Mouse (Mus musculus) forebrain, embryonic 14.5 days (tissue): ENCODE data around the gene Cacna1i. TPM values are rescaled to one million over a fixed set of nuclear protein-coding genes. Genes with fewer than 3 reads are reported as not detected.

ENCODE experiments used
- ATAC-seq: fragments of 200-750 bp; cut with Nextera tagmentation; 2 replicates; pipeline ENCODE4 v1.8.0; 2017; ENCODE audit warnings: mild to moderate bottlenecking, moderate library complexity
- DNase-seq: peaks from one replicate; pipeline ENCODE4 v3.0.0-alpha.2; 2015; ENCODE audit warnings: low spot score
- H3K27ac ChIP-seq: fragments of 300-500 bp; sonication (generic); 2 replicates; pipeline ENCODE4 v1.5.1; 2014; ENCODE audit warnings: low read depth, mild to moderate bottlenecking, control low read depth, low read length, moderate library complexity
- H3K27me3 ChIP-seq: fragments of 300-500 bp; sonication (generic); replicated peaks from 2 replicates; pipeline ENCODE4 v1.6.1; 2014; ENCODE audit warnings: low read length, control low read depth, mixed read lengths; ENCODE audit not compliant: control insufficient read depth, insufficient read depth
- H3K36me3 ChIP-seq: fragments of 300-500 bp; sonication (generic); 2 replicates; pipeline ENCODE4 v1.6.1; 2014; ENCODE audit warnings: low read length, control low read depth; ENCODE audit not compliant: control insufficient read depth, insufficient read depth
- H3K4me1 ChIP-seq: fragments of 300-500 bp; sonication (generic); 2 replicates; pipeline ENCODE4 v1.6.1; 2014; ENCODE audit warnings: antibody characterized with exemption, low read length, control low read depth; ENCODE audit not compliant: control insufficient read depth, insufficient read depth
- H3K4me2 ChIP-seq: fragments of 300-500 bp; sonication (generic); 2 replicates; pipeline ENCODE4 v1.6.1; 2014; ENCODE audit warnings: mild to moderate bottlenecking, control low read depth, low read length
- H3K4me3 ChIP-seq: fragments of 300-500 bp; sonication (generic); 2 replicates; pipeline ENCODE4 v1.5.1; 2014; ENCODE audit warnings: low read depth, low read length, control low read depth
- H3K9ac ChIP-seq: fragments of 300-500 bp; sonication (generic); 2 replicates; pipeline ENCODE4 v1.6.1; 2014; ENCODE audit warnings: mild to moderate bottlenecking, low read length, control low read depth, moderate library complexity
- H3K9me3 ChIP-seq: fragments of 300-500 bp; sonication (generic); replicated peaks from 2 replicates; pipeline ENCODE4 v1.6.1; 2016; ENCODE audit warnings: low read length, control low read depth, mixed read lengths; ENCODE audit not compliant: control insufficient read depth
- WGBS: fragments of 180-500 bp; shearing (Covaris S2); extraction: QIAGEN DNeasy Blood & Tissue Kit; methylation state at CpG from one replicate; pipeline ENCODE4 v1.1.7; 2014; 5-methylcytosine and 5-hydroxymethylcytosine counted together
- polyA plus RNA-seq: library from polyadenylated mRNA; unstranded; fragments of >200 nt; fragmentation: Nextera tagmentation; extraction: Ambion mirVana; gene quantifications from 2 replicates; pipeline ENCODE4 v1.2.1, GENCODE M21; 2014

Gene Cacna1i
- polyA plus RNA-seq, 1 experiment from 2014 or later: 0.46 TPM

DNA sequence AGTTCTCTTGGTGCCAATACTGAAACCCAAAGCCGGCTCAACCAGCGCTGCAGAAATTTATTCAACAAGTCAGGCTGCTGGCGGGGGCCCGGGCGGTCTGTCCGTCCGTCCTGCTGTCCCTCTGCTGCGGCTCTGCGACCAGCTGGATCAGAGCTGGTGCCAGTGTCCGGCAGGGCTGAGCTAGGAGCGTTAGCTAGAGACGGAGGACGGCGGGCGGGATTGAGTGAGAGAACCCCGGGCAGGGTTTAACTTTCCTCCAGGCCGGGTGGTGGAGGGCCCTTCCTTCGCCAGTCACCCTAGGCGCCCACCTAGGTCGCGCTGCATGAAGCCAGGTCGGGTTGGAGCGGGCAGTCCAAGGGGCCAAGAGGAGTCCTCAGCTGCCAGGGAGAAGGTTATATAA is 998 bp downstream of the Cacna1i start:
- no peak for ATAC-seq
- H3K4me2 ChIP-seq: peak overlapping the region; percentile 78
- DNase-seq: no peak
- peak overlapping the region; percentile 47 for H3K4me3 ChIP-seq
- H3K27ac ChIP-seq: no peak overlapping the region
- H3K9ac ChIP-seq: peak overlapping the region; percentile 67
- WGBS: under 1% methylated on average over 22 of the region's 23 CpGs
- H3K9me3 ChIP-seq: no peaks in the 10 kb centered on the region
- H3K27me3 ChIP-seq: peaks cover 52% of the 10 kb centered on the region
- H3K4me1 ChIP-seq: no peaks in the 10 kb centered on the region
- no peaks in the 10 kb centered on the region for H3K36me3 ChIP-seq

DNA sequence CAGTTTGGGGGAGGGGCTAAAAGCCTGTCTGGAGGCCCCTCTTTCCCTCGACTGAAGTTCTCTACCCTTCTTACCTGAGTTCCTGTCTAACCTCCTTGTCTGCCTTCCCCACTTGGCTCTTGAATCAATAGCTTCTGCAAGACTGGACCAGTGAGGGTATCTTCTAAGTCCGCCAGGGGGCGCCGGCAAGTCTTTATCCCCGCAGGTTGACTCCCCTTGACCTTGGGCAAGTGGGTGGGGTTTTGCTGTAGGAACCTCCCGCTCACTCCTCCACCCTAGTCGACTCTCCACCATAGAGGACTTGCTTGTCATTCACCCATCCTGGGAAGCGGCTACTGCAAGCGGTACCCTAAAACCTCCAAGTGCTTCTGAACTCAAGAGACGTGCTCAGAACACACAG is 2.4 kb downstream of the Cacna1i start:
- Histone ChIP-seq H3K4me1 (no peaks in the 10 kb centered on the region), H3K36me3 (no peaks in the 10 kb centered on the region), H3K4me2 (peak overlapping the region; percentile 7; the same call in 1 of the 2 replicates), H3K4me3 (no peak overlapping the region), H3K9me3 (no peaks in the 10 kb centered on the region), H3K27me3 (peaks cover 49% of the 10 kb centered on the region), H3K27ac (no peak overlapping the region), H3K9ac (no peak overlapping the region)
- WGBS: 7% methylated on average over 10 of the region's 10 CpGs
- DNase-seq (peak; percentile 62), ATAC-seq (no peak)

GRCm38 (mm10) chr15:80297146-80297545 is 10.1 kb downstream of the Cacna1i start:
- ATAC-seq (no peak), DNase-seq (no peak)
- no peaks in the 10 kb centered on the region for H3K27me3 ChIP-seq
- no peak overlapping the region for H3K4me2 ChIP-seq
- WGBS: 87% methylated on average over 1 of the region's 1 CpGs
- no peak overlapping the region for H3K27ac ChIP-seq
- H3K4me3 ChIP-seq: no peak overlapping the region
- no peaks in the 10 kb centered on the region for H3K4me1 ChIP-seq
- H3K9me3 ChIP-seq: no peaks in the 10 kb centered on the region
- H3K36me3 ChIP-seq: no peaks in the 10 kb centered on the region
- H3K9ac ChIP-seq: no peak overlapping the region

GRCm38 (mm10) chr15:80303779-80304178 is 16.7 kb downstream of the Cacna1i start:
- Histone ChIP-seq H3K9ac (no peak overlapping the region), H3K36me3 (no peaks in the 10 kb centered on the region), H3K4me3 (no peak overlapping the region), H3K4me1 (no peaks in the 10 kb centered on the region), H3K9me3 (no peaks in the 10 kb centered on the region), H3K4me2 (no peak overlapping the region), H3K27me3 (no peaks in the 10 kb centered on the region), H3K27ac (no peak overlapping the region)
- ATAC-seq (no peak), DNase-seq (no peak)
- WGBS: 77% methylated on average over 14 of the region's 14 CpGs

DNA sequence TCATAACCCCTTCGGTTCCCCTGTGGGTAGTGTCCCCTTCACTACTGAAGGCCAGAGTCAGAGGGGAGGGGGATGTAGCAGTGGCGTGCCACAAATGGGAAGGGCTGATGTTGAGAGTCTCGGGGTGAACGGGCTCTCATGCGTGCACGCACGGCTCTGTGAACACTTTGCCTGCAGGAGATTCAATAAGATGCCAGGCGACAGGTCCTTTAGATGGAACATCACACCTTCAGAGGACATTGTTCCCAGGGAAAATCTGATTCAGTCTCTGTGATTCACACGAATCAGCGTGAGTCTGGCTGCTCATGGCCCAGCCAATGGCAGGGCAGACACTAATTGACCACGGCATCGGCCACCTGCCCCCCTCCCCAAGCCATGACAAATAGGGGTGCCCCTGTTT is 17.1 kb downstream of the Cacna1i start:
- no peaks in the 10 kb centered on the region for H3K4me1 ChIP-seq
- no peak overlapping the region for H3K9ac ChIP-seq
- H3K27ac ChIP-seq: no peak overlapping the region
- 85% methylated on average over 12 of the region's 12 CpGs for WGBS
- ATAC-seq (no peak), DNase-seq (no peak)
- no peaks in the 10 kb centered on the region for H3K36me3 ChIP-seq
- no peaks in the 10 kb centered on the region for H3K27me3 ChIP-seq
- H3K4me2 ChIP-seq: no peak overlapping the region
- no peaks in the 10 kb centered on the region for H3K9me3 ChIP-seq
- no peak overlapping the region for H3K4me3 ChIP-seq

DNA sequence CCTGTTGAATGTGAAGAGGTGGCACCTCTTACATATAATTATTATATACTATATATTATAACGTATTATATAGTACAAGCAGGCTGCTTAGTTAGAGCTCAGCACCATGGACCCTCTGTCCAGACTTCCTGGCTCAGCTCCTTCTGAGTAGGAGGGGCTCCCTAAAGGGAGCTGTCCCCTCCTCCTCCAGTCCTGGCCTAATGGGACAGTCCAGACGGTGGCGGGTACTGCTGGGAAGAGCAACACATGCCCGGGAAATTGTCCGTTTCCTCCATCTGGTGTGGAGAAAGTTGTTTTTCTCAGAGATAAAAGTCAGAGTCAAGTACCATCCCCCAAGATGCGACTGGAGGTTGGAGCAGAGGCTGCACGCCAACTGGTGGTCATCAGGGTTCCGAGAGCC is 19.1 kb downstream of the Cacna1i start:
- no peaks in the 10 kb centered on the region for H3K9me3 ChIP-seq
- DNase-seq (no peak), ATAC-seq (no peak)
- 69% methylated on average over 8 of the region's 8 CpGs for WGBS
- no peaks in the 10 kb centered on the region for H3K36me3 ChIP-seq
- H3K4me3 ChIP-seq: no peak overlapping the region
- H3K4me2 ChIP-seq: no peak overlapping the region
- H3K4me1 ChIP-seq: no peaks in the 10 kb centered on the region
- no peak overlapping the region for H3K9ac ChIP-seq
- H3K27ac ChIP-seq: no peak overlapping the region
- no peaks in the 10 kb centered on the region for H3K27me3 ChIP-seq

DNA sequence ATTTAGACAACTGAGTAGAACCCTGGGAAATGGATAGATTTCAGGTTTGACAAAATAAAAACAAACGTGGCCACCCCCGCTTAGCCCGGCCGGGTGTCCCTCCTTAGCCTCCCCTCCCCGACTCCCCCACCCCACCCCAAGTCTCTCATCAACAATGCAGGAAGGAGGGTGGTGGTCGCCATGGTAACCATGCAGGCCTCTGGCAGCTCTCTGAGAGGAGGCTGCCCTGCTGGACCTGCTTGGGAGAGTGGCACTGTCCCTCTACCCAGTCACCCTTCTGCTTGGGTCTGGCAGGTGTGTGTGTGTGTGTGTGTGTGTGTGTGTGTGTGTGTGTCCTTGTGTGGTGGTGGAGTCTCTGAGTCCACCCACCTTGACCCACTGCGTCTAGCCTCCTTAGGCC is 27.7 kb downstream of the Cacna1i start:
- Histone ChIP-seq H3K4me2 (no peak overlapping the region), H3K4me3 (no peak overlapping the region), H3K27me3 (no peaks in the 10 kb centered on the region), H3K9ac (no peak overlapping the region), H3K9me3 (no peaks in the 10 kb centered on the region), H3K27ac (no peak overlapping the region), H3K4me1 (peaks cover 6% of the 10 kb centered on the region; the same call in 1 of the 2 replicates), H3K36me3 (no peaks in the 10 kb centered on the region)
- ATAC-seq (peak; percentile 70), DNase-seq (peak; percentile 48)
- 2% methylated on average over 7 of the region's 7 CpGs for WGBS

GRCm38 (mm10) chr15:80316966-80317634 is 30.1 kb downstream of the Cacna1i start:
- DNase-seq (no peak), ATAC-seq (no peak)
- Histone ChIP-seq H3K9me3 (no peaks in the 10 kb centered on the region), H3K4me2 (no peak overlapping the region), H3K4me3 (no peak overlapping the region), H3K9ac (no peak overlapping the region), H3K4me1 (peaks cover 6% of the 10 kb centered on the region; the same call in 1 of the 2 replicates), H3K27me3 (no peaks in the 10 kb centered on the region), H3K27ac (no peak overlapping the region), H3K36me3 (no peaks in the 10 kb centered on the region)
- WGBS: 84% methylated on average over 6 of the region's 6 CpGs

GRCm38 (mm10) chr15:80317841-80318530 is 30.9 kb downstream of the Cacna1i start:
- no peak overlapping the region for H3K27ac ChIP-seq
- no peaks in the 10 kb centered on the region for H3K9me3 ChIP-seq
- no peak overlapping the region for H3K4me2 ChIP-seq
- no peaks in the 10 kb centered on the region for H3K27me3 ChIP-seq
- peak; percentile 33 for DNase-seq
- H3K4me3 ChIP-seq: no peak overlapping the region
- ATAC-seq: peak; percentile 18; the same call in 1 of the 2 replicates
- peaks cover 6% of the 10 kb centered on the region; the same call in 1 of the 2 replicates for H3K4me1 ChIP-seq
- H3K9ac ChIP-seq: no peak overlapping the region
- H3K36me3 ChIP-seq: no peaks in the 10 kb centered on the region
- 45% methylated on average over 8 of the region's 8 CpGs for WGBS
